Mouse (Mus musculus): ENCODE measurements around the gene Kif26a. TPM values are rescaled to one million over a fixed set of nuclear protein-coding genes. Genes with fewer than 3 reads are reported as not detected.
A peak's percentile ranks its signal among the peaks of the same experiment; 100 is the strongest.

Gene Kif26a
- not detected in 2 replicates for polyA plus RNA-seq (2012; ENCODE audit: insufficient read depth, insufficient read length, missing spikeins)

GRCm38 (mm10) chr12:112145875-112146651 is at the start of gene Kif26a:
Gene Kif26a (plus strand): TSS chr12:112146208.
- H3K4me1 ChIP-seq (ENCODE audit: control insufficient read depth, insufficient read depth, low read length) = no peaks in the 10 kb centered on the region
- no peak for TF ChIP-seq POLR2A (IDR thresholded peaks at IDR 0.05; ENCODE audit: borderline replicate concordance, low read depth, low read length)
- TF ChIP-seq CTCF (IDR thresholded peaks at IDR 0.05; ENCODE audit: low read depth, low read length) = peak; percentile 38; the same call in 1 of the 2 replicates
- peak within 1 kb of the TSS; percentile 12 for H3K4me3 ChIP-seq (ENCODE audit: insufficient read depth, low read length)
- no peak within 1 kb of the TSS for H3K27ac ChIP-seq (ENCODE audit: insufficient read depth, low read depth, low read length)

- Histone ChIP-seq H3K27ac (ENCODE audit: insufficient read depth, low read depth, low read length) (no peak overlapping the region), H3K4me3 (ENCODE audit: insufficient read depth, low read length) (no peak overlapping the region), H3K4me1 (ENCODE audit: control insufficient read depth, insufficient read depth, low read length) (no peaks in the 10 kb centered on the region)
- TF ChIP-seq CTCF (IDR thresholded peaks at IDR 0.05; ENCODE audit: low read depth, low read length) = no peak
These were observed 49.3 kb upstream of the Kif26a start for GRCm38 (mm10) chr12:112096733-112097117.

GRCm38 (mm10) chr12:112100106-112100505 is 45.9 kb upstream of the Kif26a start:
- no peak for TF ChIP-seq POLR2A (IDR thresholded peaks at IDR 0.05; ENCODE audit: borderline replicate concordance, low read depth, low read length)
- no peak overlapping the region for H3K27ac ChIP-seq (ENCODE audit: insufficient read depth, low read depth, low read length)
- no peak overlapping the region for H3K4me3 ChIP-seq (ENCODE audit: insufficient read depth, low read length)
- H3K4me1 ChIP-seq (ENCODE audit: control insufficient read depth, insufficient read depth, low read length) = no peaks in the 10 kb centered on the region

- H3K27ac ChIP-seq (ENCODE audit: insufficient read depth, low read depth, low read length) = no peak overlapping the region
- no peaks in the 10 kb centered on the region for H3K4me1 ChIP-seq (ENCODE audit: control insufficient read depth, insufficient read depth, low read length)
- H3K4me3 ChIP-seq (ENCODE audit: insufficient read depth, low read length) = no peak overlapping the region
- no peak for TF ChIP-seq POLR2A (IDR thresholded peaks at IDR 0.05; ENCODE audit: borderline replicate concordance, low read depth, low read length)
- no peak for TF ChIP-seq CTCF (IDR thresholded peaks at IDR 0.05; ENCODE audit: low read depth, low read length)
These were observed 45.0 kb upstream of the Kif26a start for GRCm38 (mm10) chr12:112101045-112101444.

- no peak for TF ChIP-seq CTCF (IDR thresholded peaks at IDR 0.05; ENCODE audit: low read depth, low read length)
- TF ChIP-seq POLR2A (IDR thresholded peaks at IDR 0.05; ENCODE audit: borderline replicate concordance, low read depth, low read length) = no peak
- H3K27ac ChIP-seq (ENCODE audit: insufficient read depth, low read depth, low read length) = no peak overlapping the region
- no peaks in the 10 kb centered on the region for H3K4me1 ChIP-seq (ENCODE audit: control insufficient read depth, insufficient read depth, low read length)
- H3K4me3 ChIP-seq (ENCODE audit: insufficient read depth, low read length) = no peak overlapping the region
These were observed 42.8 kb upstream of the Kif26a start for GRCm38 (mm10) chr12:112103179-112103578.

GRCm38 (mm10) chr12:112104890-112105289 is 41.1 kb upstream of the Kif26a start:
- TF ChIP-seq POLR2A (IDR thresholded peaks at IDR 0.05; ENCODE audit: borderline replicate concordance, low read depth, low read length) (no peak), CTCF (IDR thresholded peaks at IDR 0.05; ENCODE audit: low read depth, low read length) (no peak)
- H3K27ac ChIP-seq (ENCODE audit: insufficient read depth, low read depth, low read length) = no peak overlapping the region
- H3K4me1 ChIP-seq (ENCODE audit: control insufficient read depth, insufficient read depth, low read length) = no peaks in the 10 kb centered on the region
- H3K4me3 ChIP-seq (ENCODE audit: insufficient read depth, low read length) = no peak overlapping the region

- no peaks in the 10 kb centered on the region for H3K4me1 ChIP-seq (ENCODE audit: control insufficient read depth, insufficient read depth, low read length)
- TF ChIP-seq CTCF (IDR thresholded peaks at IDR 0.05; ENCODE audit: low read depth, low read length) (no peak), POLR2A (IDR thresholded peaks at IDR 0.05; ENCODE audit: borderline replicate concordance, low read depth, low read length) (no peak)
- H3K4me3 ChIP-seq (ENCODE audit: insufficient read depth, low read length) = no peak within 1 kb of the TSS
- no peak within 1 kb of the TSS for H3K27ac ChIP-seq (ENCODE audit: insufficient read depth, low read depth, low read length)
These were observed 39.5 kb upstream of the Kif26a start, which contains the start of gene Aspg for GRCm38 (mm10) chr12:112106541-112106971. Gene Aspg (plus strand): TSS chr12:112106679.

GRCm38 (mm10) chr12:112107685-112108084 is 38.3 kb upstream of the Kif26a start:
- TF ChIP-seq CTCF (IDR thresholded peaks at IDR 0.05; ENCODE audit: low read depth, low read length) = no peak
- TF ChIP-seq POLR2A (IDR thresholded peaks at IDR 0.05; ENCODE audit: borderline replicate concordance, low read depth, low read length) = no peak
- Histone ChIP-seq H3K4me3 (ENCODE audit: insufficient read depth, low read length) (no peak overlapping the region), H3K27ac (ENCODE audit: insufficient read depth, low read depth, low read length) (no peak overlapping the region), H3K4me1 (ENCODE audit: control insufficient read depth, insufficient read depth, low read length) (no peaks in the 10 kb centered on the region)

GRCm38 (mm10) chr12:112108696-112109445 is 37.1 kb upstream of the Kif26a start:
- no peak overlapping the region for H3K4me3 ChIP-seq (ENCODE audit: insufficient read depth, low read length)
- H3K27ac ChIP-seq (ENCODE audit: insufficient read depth, low read depth, low read length) = no peak overlapping the region
- H3K4me1 ChIP-seq (ENCODE audit: control insufficient read depth, insufficient read depth, low read length) = no peaks in the 10 kb centered on the region
- TF ChIP-seq POLR2A (IDR thresholded peaks at IDR 0.05; ENCODE audit: borderline replicate concordance, low read depth, low read length) (no peak), CTCF (IDR thresholded peaks at IDR 0.05; ENCODE audit: low read depth, low read length) (no peak)

GRCm38 (mm10) chr12:112109701-112110100 is 36.3 kb upstream of the Kif26a start:
- TF ChIP-seq POLR2A (IDR thresholded peaks at IDR 0.05; ENCODE audit: borderline replicate concordance, low read depth, low read length) = no peak
- no peak for TF ChIP-seq CTCF (IDR thresholded peaks at IDR 0.05; ENCODE audit: low read depth, low read length)
- no peaks in the 10 kb centered on the region for H3K4me1 ChIP-seq (ENCODE audit: control insufficient read depth, insufficient read depth, low read length)
- no peak overlapping the region for H3K4me3 ChIP-seq (ENCODE audit: insufficient read depth, low read length)
- no peak overlapping the region for H3K27ac ChIP-seq (ENCODE audit: insufficient read depth, low read depth, low read length)
